Mouse (Mus musculus) heart, postnatal 0 days (tissue): ENCODE results near the gene Sbno1.

Source experiments
- CTCF ChIP-seq: IDR thresholded peaks from 2 replicates; pipeline ENCODE4 v1.5.1; 2016; ENCODE audit warnings: antibody characterized with exemption, control low read depth, low read depth
- EP300 ChIP-seq: IDR thresholded peaks from 2 replicates; pipeline ENCODE4 v1.6.1; 2016; ENCODE audit warnings: antibody characterized with exemption, low read depth

DNA sequence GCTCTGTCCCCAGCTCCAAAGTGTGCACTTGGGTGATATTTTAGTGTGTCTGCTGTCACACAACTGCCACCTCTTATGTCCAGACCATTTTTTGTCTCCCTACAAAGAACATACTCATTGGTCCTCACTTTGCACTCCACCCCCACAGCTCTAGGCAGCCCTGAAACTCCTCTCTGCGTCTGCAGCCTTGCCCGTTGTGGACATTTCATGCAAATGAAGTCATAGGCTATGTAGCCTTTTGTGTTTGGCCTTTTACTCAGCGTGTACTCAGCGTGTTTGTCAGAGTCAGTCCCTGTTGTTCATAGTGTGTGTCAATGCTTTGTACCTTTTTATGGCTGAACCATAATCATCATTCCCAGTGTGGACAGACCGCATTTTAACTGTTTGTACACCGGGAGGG is 23.7 kb upstream of the Sbno1 start:
- TF ChIP-seq CTCF (no peak), EP300 (no peak)
